Mouse (Mus musculus): Measurements from ENCODE around the gene Immt. TPM values are rescaled to one million over a fixed set of nuclear protein-coding genes. Genes with fewer than 3 reads are reported as not detected.

Gene Immt
- total and polyA plus RNA-seq, 2 experiments from 2014 or later: 506 to 545 TPM

- Histone ChIP-seq H3K9ac (replicated peaks; ENCODE audit: low read depth, low read length) (no peak overlapping the region), H3K4me1 (ENCODE audit: control insufficient read depth, insufficient read depth) (peaks cover 21% of the 10 kb centered on the region), H3K27me3 (ENCODE audit: control insufficient read depth, insufficient read depth, low read length) (no peaks in the 10 kb centered on the region), H3K36me3 (replicated peaks; ENCODE audit: control insufficient read depth, insufficient read depth, low read length) (no peaks in the 10 kb centered on the region), H3K4me2 (ENCODE audit: low read depth, low read length) (no peak overlapping the region), H3K9me3 (replicated peaks; ENCODE audit: control insufficient read depth, low read length) (no peaks in the 10 kb centered on the region), H3K27ac (ENCODE audit: low read depth) (no peak overlapping the region), H3K4me3 (ENCODE audit: low read depth, low read length) (no peak overlapping the region)
- DNase-seq (ENCODE audit: low spot score) (no peak), ATAC-seq (ENCODE audit: insufficient read depth, low read depth) (no peak)
- 53% methylated on average over 7 of the region's 7 CpGs for WGBS
- TF ChIP-seq EP300 (IDR thresholded peaks at IDR 0.05; ENCODE audit: low read depth): no peak
- no peak for TF ChIP-seq CTCF (IDR thresholded peaks at IDR 0.05; ENCODE audit: low read depth)
These were observed 30.0 kb upstream of the Immt start for GRCm38 (mm10) chr6:71801011-71801713.

- WGBS: 62% methylated on average over 10 of the region's 10 CpGs
- no peaks in the 10 kb centered on the region for H3K27me3 ChIP-seq (ENCODE audit: control insufficient read depth, insufficient read depth, low read length)
- TF ChIP-seq CTCF (IDR thresholded peaks at IDR 0.05; ENCODE audit: low read depth) (no peak), EP300 (IDR thresholded peaks at IDR 0.05; ENCODE audit: low read depth) (no peak)
- no peak overlapping the region for H3K4me3 ChIP-seq (ENCODE audit: low read depth, low read length)
- no peak for DNase-seq (ENCODE audit: low spot score)
- no peaks in the 10 kb centered on the region for H3K9me3 ChIP-seq (replicated peaks; ENCODE audit: control insufficient read depth, low read length)
- H3K27ac ChIP-seq (ENCODE audit: low read depth): no peak overlapping the region
- H3K4me2 ChIP-seq (ENCODE audit: low read depth, low read length): no peak overlapping the region
- no peak overlapping the region for H3K9ac ChIP-seq (replicated peaks; ENCODE audit: low read depth, low read length)
- H3K4me1 ChIP-seq (ENCODE audit: control insufficient read depth, insufficient read depth): peaks cover 21% of the 10 kb centered on the region
- no peaks in the 10 kb centered on the region for H3K36me3 ChIP-seq (replicated peaks; ENCODE audit: control insufficient read depth, insufficient read depth, low read length)
- no peak for ATAC-seq (ENCODE audit: insufficient read depth, low read depth)
These were observed 29.4 kb upstream of the Immt start for GRCm38 (mm10) chr6:71801714-71802094.

GRCm38 (mm10) chr6:71803609-71804008 is 27.5 kb upstream of the Immt start:
- H3K27ac ChIP-seq (ENCODE audit: low read depth): peak overlapping the region; percentile 66
- no peak for TF ChIP-seq CTCF (IDR thresholded peaks at IDR 0.05; ENCODE audit: low read depth)
- TF ChIP-seq EP300 (IDR thresholded peaks at IDR 0.05; ENCODE audit: low read depth): no peak
- H3K4me1 ChIP-seq (ENCODE audit: control insufficient read depth, insufficient read depth): peaks cover 21% of the 10 kb centered on the region
- 74% methylated on average over 1 of the region's 1 CpGs for WGBS
- ATAC-seq (ENCODE audit: insufficient read depth, low read depth): no peak
- H3K4me3 ChIP-seq (ENCODE audit: low read depth, low read length): no peak overlapping the region
- H3K36me3 ChIP-seq (replicated peaks; ENCODE audit: control insufficient read depth, insufficient read depth, low read length): no peaks in the 10 kb centered on the region; the same call in 1 of the 2 replicates
- H3K9me3 ChIP-seq (replicated peaks; ENCODE audit: control insufficient read depth, low read length): no peaks in the 10 kb centered on the region
- H3K9ac ChIP-seq (replicated peaks; ENCODE audit: low read depth, low read length): 0 out of 2 replicates have a peak overlapping the region, but pooled peaks have one; percentile 12
- H3K27me3 ChIP-seq (ENCODE audit: control insufficient read depth, insufficient read depth, low read length): no peaks in the 10 kb centered on the region
- DNase-seq (ENCODE audit: low spot score): no peak
- H3K4me2 ChIP-seq (ENCODE audit: low read depth, low read length): no peak overlapping the region

- H3K4me1 ChIP-seq (ENCODE audit: control insufficient read depth, insufficient read depth): peaks cover 21% of the 10 kb centered on the region
- DNase-seq (ENCODE audit: low spot score) (peak; percentile 88), ATAC-seq (ENCODE audit: insufficient read depth, low read depth) (peak; percentile 91)
- H3K9me3 ChIP-seq (replicated peaks; ENCODE audit: control insufficient read depth, low read length): no peaks in the 10 kb centered on the region
- H3K27ac ChIP-seq (ENCODE audit: low read depth): peak overlapping the region; percentile 82
- peak overlapping the region; percentile 13; the same call in 1 of the 2 replicates for H3K4me3 ChIP-seq (ENCODE audit: low read depth, low read length)
- H3K27me3 ChIP-seq (ENCODE audit: control insufficient read depth, insufficient read depth, low read length): no peaks in the 10 kb centered on the region
- H3K36me3 ChIP-seq (replicated peaks; ENCODE audit: control insufficient read depth, insufficient read depth, low read length): peaks cover 2% of the 10 kb centered on the region; the same call in 1 of the 2 replicates
- TF ChIP-seq CTCF (IDR thresholded peaks at IDR 0.05; ENCODE audit: low read depth) (peak; percentile 95), EP300 (IDR thresholded peaks at IDR 0.05; ENCODE audit: low read depth) (no peak)
- WGBS: 7% methylated on average over 12 of the region's 12 CpGs
- H3K4me2 ChIP-seq (ENCODE audit: low read depth, low read length): peak overlapping the region; percentile 44
- H3K9ac ChIP-seq (replicated peaks; ENCODE audit: low read depth, low read length): 0 out of 2 replicates have a peak overlapping the region, but pooled peaks have one; percentile 12
These were observed 26.9 kb upstream of the Immt start for GRCm38 (mm10) chr6:71804061-71804829.

GRCm38 (mm10) chr6:71806713-71807112 is 24.4 kb upstream of the Immt start:
- 62% methylated on average over 1 of the region's 1 CpGs for WGBS

More at GRCm38 (mm10) chr6:71806713-71807112, 24.4 kb upstream of the Immt start:
- DNase-seq (ENCODE audit: low spot score) (no peak), ATAC-seq (ENCODE audit: insufficient read depth, low read depth) (no peak)
- Histone ChIP-seq H3K4me1 (ENCODE audit: control insufficient read depth, insufficient read depth) (peaks cover 21% of the 10 kb centered on the region), H3K27ac (ENCODE audit: low read depth) (no peak overlapping the region), H3K9me3 (replicated peaks; ENCODE audit: control insufficient read depth, low read length) (no peaks in the 10 kb centered on the region), H3K4me3 (ENCODE audit: low read depth, low read length) (no peak overlapping the region), H3K36me3 (replicated peaks; ENCODE audit: control insufficient read depth, insufficient read depth, low read length) (peaks cover 18% of the 10 kb centered on the region; the same call in 1 of the 2 replicates), H3K27me3 (ENCODE audit: control insufficient read depth, insufficient read depth, low read length) (no peaks in the 10 kb centered on the region), H3K9ac (replicated peaks; ENCODE audit: low read depth, low read length) (no peak overlapping the region), H3K4me2 (ENCODE audit: low read depth, low read length) (no peak overlapping the region)
- TF ChIP-seq EP300 (IDR thresholded peaks at IDR 0.05; ENCODE audit: low read depth) (no peak), CTCF (IDR thresholded peaks at IDR 0.05; ENCODE audit: low read depth) (no peak)

Data from heart, postnatal 0 days (tissue).